Mouse (Mus musculus): ENCODE measurements at regions not wholly inside any gene's neighbourhood (a gene's known extent, or its start where the extent isn't known, plus 50 kb on each side); places are given as distances from the start of the nearest gene placed in this dataset.

- TF ChIP-seq POLR2A (IDR thresholded peaks at IDR 0.05; ENCODE audit: insufficient read depth, low read depth, low read length) (no peak), CTCF (IDR thresholded peaks at IDR 0.05; ENCODE audit: insufficient read depth, low read depth, low read length) (no peak)
These were observed 152.2 kb downstream of the Rpl10-ps3 start for GRCm38 (mm10) chr9:50192400-50193110.
